Mouse (Mus musculus) kidney, embryonic 16.5 days (tissue): ENCODE data around the gene Slx4ip. TPM values are rescaled to one million over a fixed set of nuclear protein-coding genes. Genes with fewer than 3 reads are reported as not detected.

ENCODE experiments used
- ATAC-seq: fragments of 200-750 bp; cut with Nextera tagmentation; 2 replicates; pipeline ENCODE4 v1.8.0; 2017; ENCODE audit warnings: moderate TSS enrichment; ENCODE audit not compliant: low FRiP score, low TSS enrichment
- H3K27ac ChIP-seq: fragments of 300-500 bp; sonication (generic); 2 replicates; pipeline ENCODE4 v1.5.1; 2014; ENCODE audit warnings: low read length
- H3K27me3 ChIP-seq: fragments of 300-500 bp; sonication (generic); 2 replicates; pipeline ENCODE4 v1.6.1; 2014; ENCODE audit warnings: low read length, control low read depth, mixed read lengths; ENCODE audit not compliant: insufficient read depth
- H3K36me3 ChIP-seq: fragments of 300-500 bp; sonication (generic); 2 replicates; pipeline ENCODE4 v1.6.1; 2014; ENCODE audit warnings: low read length, control low read depth, mixed read lengths; ENCODE audit not compliant: insufficient read depth
- H3K4me1 ChIP-seq: fragments of 300-500 bp; sonication (generic); 2 replicates; pipeline ENCODE4 v1.6.1; 2014; ENCODE audit warnings: low read length, control low read depth, mixed read lengths; ENCODE audit not compliant: insufficient read depth
- H3K4me2 ChIP-seq: fragments of 300-500 bp; sonication (generic); replicated peaks from 2 replicates; pipeline ENCODE4 v1.6.1; 2014; ENCODE audit warnings: low read depth, low read length
- H3K4me3 ChIP-seq: fragments of 300-500 bp; sonication (generic); 2 replicates; pipeline ENCODE4 v1.5.1; 2014; ENCODE audit warnings: mild to moderate bottlenecking, low read length
- H3K9ac ChIP-seq: fragments of 300-500 bp; sonication (generic); replicated peaks from 2 replicates; pipeline ENCODE4 v1.6.1; 2014; ENCODE audit warnings: low read length
- H3K9me3 ChIP-seq: fragments of 300-500 bp; sonication (generic); 2 replicates; pipeline ENCODE4 v1.6.1; 2016; ENCODE audit warnings: low read length, control low read depth
- WGBS: fragments of 180-500 bp; shearing (Covaris S2); extraction: QIAGEN DNeasy Blood & Tissue Kit; methylation state at CpG from one replicate; pipeline ENCODE4 v1.1.7; 2014; 5-methylcytosine and 5-hydroxymethylcytosine counted together
- polyA plus RNA-seq: library from polyadenylated mRNA; unstranded; fragments of >200 nt; fragmentation: Nextera tagmentation; extraction: Ambion mirVana; gene quantifications from 2 replicates; pipeline ENCODE4 v1.2.1, GENCODE M21; 2015

The Slx4ip gene
- polyA plus RNA-seq, 1 experiment from 2014 or later = 6.5 TPM

DNA sequence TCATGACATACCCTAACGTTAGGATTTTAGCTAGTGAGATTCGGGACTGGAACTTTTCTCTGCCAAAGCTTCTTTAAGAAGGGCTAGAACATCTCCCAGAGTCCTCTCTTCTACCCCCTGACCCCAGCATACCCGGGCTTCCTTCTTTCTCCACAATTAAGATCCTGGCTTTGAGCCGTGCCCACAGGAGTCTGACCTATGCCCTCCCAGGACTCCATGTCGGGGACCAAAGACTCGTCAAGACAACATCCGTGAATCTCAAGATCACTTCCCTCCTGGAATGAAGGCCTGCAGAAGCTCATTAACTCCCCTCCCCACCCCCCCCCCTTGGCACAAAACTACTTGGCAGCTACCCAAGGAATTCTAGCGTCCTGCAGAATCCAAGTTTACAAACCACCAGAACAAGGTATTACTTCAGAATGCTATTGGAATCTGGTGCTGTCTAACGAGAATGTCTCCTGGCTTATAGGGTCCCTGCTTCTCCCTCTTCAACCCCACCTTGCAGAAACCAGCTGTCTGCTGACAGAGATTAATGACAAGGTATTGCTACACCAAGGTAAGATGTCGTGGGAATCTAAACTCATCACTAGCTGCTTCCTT is 188.8 kb downstream of the Slx4ip start:
- peaks cover 32% of the 10 kb centered on the region for H3K4me1 ChIP-seq
- 30% methylated on average over 10 of the region's 10 CpGs for WGBS
- ATAC-seq = 0 out of 2 replicates have a peak, but pooled peaks have one; percentile 5

DNA sequence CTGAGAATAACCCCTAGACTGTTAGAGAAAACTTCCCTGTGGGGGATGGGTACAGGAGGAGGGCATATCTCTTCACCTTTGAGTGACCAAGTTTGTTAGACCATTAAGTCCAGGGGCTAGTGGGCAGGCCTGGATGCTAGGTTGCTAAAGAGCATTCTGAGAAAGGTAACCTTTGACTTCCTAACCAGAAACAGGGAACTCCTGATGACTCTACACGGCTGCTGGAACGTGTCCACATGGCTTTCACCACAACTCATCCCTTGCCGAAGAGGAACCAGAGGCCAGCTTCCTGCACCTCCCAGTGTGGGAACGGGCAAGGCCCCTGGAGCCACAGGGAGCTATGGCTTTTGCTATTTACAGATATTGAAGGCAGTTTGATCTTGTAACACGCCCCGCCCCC is 189.4 kb downstream of the Slx4ip start:
- WGBS = 69% methylated on average over 6 of the region's 6 CpGs
- Histone ChIP-seq H3K9me3 (no peaks in the 10 kb centered on the region), H3K4me2 (no peak overlapping the region), H3K9ac (no peak overlapping the region), H3K4me3 (no peak overlapping the region), H3K36me3 (peaks cover 29% of the 10 kb centered on the region), H3K27me3 (no peaks in the 10 kb centered on the region), H3K4me1 (peaks cover 32% of the 10 kb centered on the region), H3K27ac (peak overlapping the region; percentile 13)
- peak; percentile 46; the same call in 1 of the 2 replicates for ATAC-seq

More for the DNA sequence above, 188.8 kb downstream of the Slx4ip start:
- Histone ChIP-seq H3K9ac (no peak overlapping the region), H3K27me3 (no peaks in the 10 kb centered on the region), H3K4me3 (no peak overlapping the region), H3K4me2 (no peak overlapping the region), H3K36me3 (peaks cover 22% of the 10 kb centered on the region), H3K9me3 (no peaks in the 10 kb centered on the region), H3K27ac (peak overlapping the region; percentile 40)

DNA sequence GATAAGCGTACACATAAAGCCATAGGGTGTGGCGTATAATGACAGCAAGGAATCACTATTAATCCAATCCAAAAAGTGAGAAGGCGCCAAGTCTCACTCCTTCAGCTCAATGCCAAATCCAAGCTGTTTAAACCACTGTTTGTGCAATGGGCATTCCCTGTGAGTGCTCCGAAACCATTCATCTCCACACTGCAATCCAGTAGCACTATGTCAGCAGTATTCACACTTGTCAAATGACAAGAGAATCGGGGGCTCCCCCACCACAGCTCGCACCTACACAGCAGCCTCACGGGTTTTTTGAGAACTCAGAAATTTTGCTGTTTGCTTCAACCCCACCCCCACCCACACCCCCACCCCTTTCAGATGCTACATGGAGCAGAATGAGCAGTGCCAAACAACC is 190.0 kb downstream of the Slx4ip start:
- Histone ChIP-seq H3K4me1 (peaks cover 32% of the 10 kb centered on the region), H3K9me3 (no peaks in the 10 kb centered on the region), H3K4me3 (no peak overlapping the region), H3K9ac (no peak overlapping the region), H3K4me2 (no peak overlapping the region), H3K36me3 (peaks cover 31% of the 10 kb centered on the region), H3K27me3 (no peaks in the 10 kb centered on the region), H3K27ac (0 out of 2 replicates have a peak overlapping the region, but pooled peaks have one; percentile 13)
- ATAC-seq = peak; percentile 17; the same call in 1 of the 2 replicates
- 85% methylated on average over 7 of the region's 7 CpGs for WGBS

DNA sequence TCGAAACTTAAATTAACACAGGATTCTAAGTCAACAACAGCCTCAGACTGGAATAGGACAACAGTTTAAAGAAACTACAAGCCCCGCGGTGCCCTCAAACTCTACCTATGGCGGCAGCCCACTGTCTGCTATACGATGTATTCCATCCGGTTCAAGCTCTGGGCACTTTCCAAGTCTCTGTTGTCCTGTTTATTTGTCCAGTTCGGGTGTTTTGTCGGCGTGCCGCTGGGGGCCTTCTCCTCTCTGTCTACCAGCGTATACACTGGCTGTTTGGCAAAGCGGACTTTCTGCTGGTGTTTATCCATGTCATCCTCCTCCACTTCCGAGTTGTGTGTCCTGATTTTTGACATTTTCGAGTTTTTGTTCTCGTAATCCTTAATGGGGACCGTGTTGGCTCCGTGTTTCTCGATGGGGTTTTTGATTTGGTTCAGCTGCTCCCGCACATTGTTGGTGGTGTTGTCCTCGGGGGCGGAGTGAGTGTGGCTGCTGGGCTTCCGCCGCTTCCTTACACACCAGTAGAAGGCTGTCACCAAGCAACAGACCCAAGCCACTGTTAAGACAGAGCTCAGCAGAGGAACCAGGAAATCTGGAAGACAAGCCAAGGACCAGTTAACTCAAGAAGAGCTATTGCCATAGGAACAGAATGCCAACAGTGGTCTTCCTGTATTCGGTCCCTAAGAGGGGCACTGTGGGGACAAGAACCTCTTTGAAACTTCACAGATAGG is 192.0 kb downstream of the Slx4ip start:
- peaks cover 45% of the 10 kb centered on the region for H3K36me3 ChIP-seq
- no peak overlapping the region for H3K27ac ChIP-seq
- H3K4me1 ChIP-seq = peaks cover 32% of the 10 kb centered on the region
- 80% methylated on average over 24 of the region's 24 CpGs for WGBS
- ATAC-seq = no peak
- H3K27me3 ChIP-seq = no peaks in the 10 kb centered on the region
- H3K9ac ChIP-seq = no peak overlapping the region
- no peaks in the 10 kb centered on the region for H3K9me3 ChIP-seq
- no peak overlapping the region for H3K4me2 ChIP-seq
- H3K4me3 ChIP-seq = no peak overlapping the region

DNA sequence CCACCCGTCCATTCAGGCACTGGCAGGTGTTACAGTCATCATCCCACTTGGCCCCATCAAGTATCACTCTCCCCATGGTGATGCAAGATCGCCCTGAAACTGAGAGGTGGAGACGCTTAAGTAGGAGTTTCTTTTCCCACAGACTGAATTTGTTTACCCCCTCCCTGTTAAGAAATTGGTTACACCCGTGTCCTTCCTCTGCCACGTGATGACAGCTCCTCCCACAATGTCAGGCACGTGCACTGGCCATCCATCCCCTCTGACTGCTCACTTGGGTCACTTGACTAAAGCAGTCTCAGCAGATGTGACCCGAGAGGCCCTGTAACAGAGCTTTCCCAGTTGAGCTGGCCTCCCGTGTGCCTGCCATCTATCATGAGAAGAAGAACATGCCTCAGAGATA is 194.2 kb downstream of the Slx4ip start:
- Histone ChIP-seq H3K4me3 (no peak overlapping the region), H3K4me2 (no peak overlapping the region), H3K9ac (no peak overlapping the region), H3K27ac (no peak overlapping the region), H3K27me3 (no peaks in the 10 kb centered on the region), H3K36me3 (peaks cover 67% of the 10 kb centered on the region), H3K4me1 (peaks cover 14% of the 10 kb centered on the region), H3K9me3 (no peaks in the 10 kb centered on the region)
- WGBS = 46% methylated on average over 8 of the region's 8 CpGs
- ATAC-seq = no peak

DNA sequence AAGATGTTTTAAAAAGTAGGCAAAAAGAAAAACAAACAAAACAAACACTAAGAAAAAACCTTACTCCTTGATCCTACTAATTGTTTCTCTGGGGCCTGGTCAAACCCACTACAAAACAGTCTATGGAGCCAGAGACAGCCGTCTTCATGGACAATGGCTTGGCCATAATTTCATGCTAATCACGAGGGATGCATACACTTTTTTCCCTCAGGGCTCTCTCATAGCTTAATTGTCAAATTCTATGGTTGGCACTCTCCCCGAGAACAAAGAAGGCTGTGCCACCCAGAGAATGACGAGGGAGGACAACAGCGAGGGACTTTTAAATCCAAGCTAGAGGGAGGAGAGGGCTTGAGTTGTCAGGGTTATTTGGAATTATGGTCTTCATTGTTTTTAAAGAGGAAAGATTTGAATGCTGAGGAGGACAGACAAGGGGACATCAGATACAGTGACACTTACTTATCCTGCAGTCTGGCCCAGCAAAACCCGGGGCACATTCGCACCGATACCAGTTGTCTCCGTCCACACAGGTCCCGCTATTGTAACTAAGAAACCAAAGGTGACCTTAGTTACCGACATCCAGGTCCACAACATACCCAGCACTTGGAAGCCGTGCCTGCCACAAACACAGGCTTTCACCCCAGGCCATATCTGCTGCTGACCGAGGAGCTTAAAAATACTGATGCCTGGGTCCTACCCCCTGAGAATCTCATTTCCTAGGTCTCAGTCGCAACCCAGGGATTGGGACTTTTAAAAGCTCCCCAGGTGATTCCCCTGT is 195.8 kb downstream of the Slx4ip start:
- Histone ChIP-seq H3K27me3 (no peaks in the 10 kb centered on the region), H3K4me2 (no peak overlapping the region), H3K9me3 (no peaks in the 10 kb centered on the region), H3K9ac (no peak overlapping the region), H3K4me1 (no peaks in the 10 kb centered on the region), H3K36me3 (peaks cover 80% of the 10 kb centered on the region), H3K4me3 (no peak overlapping the region), H3K27ac (no peak overlapping the region)
- ATAC-seq = no peak
- 91% methylated on average over 14 of the region's 14 CpGs for WGBS

DNA sequence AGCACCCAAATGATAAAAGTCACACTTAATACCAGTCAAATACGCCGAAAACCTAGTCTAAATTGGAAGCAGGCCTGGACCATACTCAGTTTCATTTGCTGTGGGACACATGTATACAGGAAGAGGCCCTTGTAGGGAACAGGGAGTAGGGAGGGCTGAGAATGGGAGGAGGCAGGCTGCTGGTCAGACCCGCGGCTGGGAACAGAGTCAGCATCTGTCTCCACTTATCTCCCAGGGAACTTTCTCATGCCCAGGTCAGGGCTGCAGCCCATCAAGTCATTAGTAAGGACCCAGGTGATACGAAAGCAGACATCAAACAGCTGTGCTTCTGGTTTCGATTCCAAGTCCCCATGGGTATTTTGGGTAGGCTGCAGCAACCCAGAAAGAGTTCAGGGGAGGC is 196.7 kb downstream of the Slx4ip start:
- ATAC-seq = no peak
- no peaks in the 10 kb centered on the region for H3K27me3 ChIP-seq
- peaks cover 78% of the 10 kb centered on the region for H3K36me3 ChIP-seq
- H3K27ac ChIP-seq = no peak overlapping the region
- H3K9ac ChIP-seq = no peak overlapping the region
- no peaks in the 10 kb centered on the region for H3K9me3 ChIP-seq
- 75% methylated on average over 6 of the region's 6 CpGs for WGBS
- no peak overlapping the region for H3K4me3 ChIP-seq
- no peak overlapping the region for H3K4me2 ChIP-seq
- peaks cover 2% of the 10 kb centered on the region; the same call in 1 of the 2 replicates for H3K4me1 ChIP-seq

DNA sequence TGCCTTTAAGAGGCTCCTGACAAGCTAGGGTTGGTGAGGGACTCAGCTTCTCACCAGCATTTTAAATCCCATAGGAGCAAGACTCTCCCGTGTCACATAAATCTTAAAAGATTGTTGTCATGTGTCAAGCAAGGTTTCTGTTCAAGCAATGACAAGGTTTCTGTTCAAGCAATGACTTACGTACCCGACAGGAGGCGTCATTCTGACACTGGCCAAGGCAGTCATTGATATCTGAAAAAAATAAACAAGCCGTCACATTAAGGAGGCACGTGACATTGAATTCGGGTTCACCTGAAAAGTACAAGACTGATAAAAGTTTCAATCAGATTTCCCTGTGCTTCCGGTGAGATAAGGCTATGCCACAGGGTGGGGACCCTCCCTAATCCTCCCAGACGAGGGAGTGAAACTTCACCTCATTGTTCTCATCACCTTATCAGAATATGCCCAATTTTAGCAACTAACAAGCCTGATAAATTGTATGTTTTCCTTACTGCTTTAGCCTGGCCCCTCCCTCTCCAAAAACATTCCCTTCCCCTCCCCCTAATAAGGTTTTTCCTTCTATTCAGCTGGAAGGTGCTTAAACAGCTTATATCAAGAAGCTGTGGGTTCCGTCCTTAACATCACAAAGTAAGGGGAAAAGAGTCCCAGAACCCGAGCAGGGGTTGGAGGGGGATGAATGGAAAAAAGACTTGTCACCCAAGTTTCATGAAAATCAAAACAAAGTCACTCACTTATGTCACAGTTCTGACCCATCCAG is 200.9 kb downstream of the Slx4ip start:
- no peak overlapping the region for H3K4me2 ChIP-seq
- H3K36me3 ChIP-seq = peaks cover 74% of the 10 kb centered on the region
- no peak overlapping the region for H3K4me3 ChIP-seq
- H3K27me3 ChIP-seq = no peaks in the 10 kb centered on the region
- H3K9ac ChIP-seq = no peak overlapping the region
- no peaks in the 10 kb centered on the region for H3K9me3 ChIP-seq
- 71% methylated on average over 11 of the region's 11 CpGs for WGBS
- H3K4me1 ChIP-seq = peaks cover 13% of the 10 kb centered on the region
- H3K27ac ChIP-seq = no peak overlapping the region
- ATAC-seq = no peak

DNA sequence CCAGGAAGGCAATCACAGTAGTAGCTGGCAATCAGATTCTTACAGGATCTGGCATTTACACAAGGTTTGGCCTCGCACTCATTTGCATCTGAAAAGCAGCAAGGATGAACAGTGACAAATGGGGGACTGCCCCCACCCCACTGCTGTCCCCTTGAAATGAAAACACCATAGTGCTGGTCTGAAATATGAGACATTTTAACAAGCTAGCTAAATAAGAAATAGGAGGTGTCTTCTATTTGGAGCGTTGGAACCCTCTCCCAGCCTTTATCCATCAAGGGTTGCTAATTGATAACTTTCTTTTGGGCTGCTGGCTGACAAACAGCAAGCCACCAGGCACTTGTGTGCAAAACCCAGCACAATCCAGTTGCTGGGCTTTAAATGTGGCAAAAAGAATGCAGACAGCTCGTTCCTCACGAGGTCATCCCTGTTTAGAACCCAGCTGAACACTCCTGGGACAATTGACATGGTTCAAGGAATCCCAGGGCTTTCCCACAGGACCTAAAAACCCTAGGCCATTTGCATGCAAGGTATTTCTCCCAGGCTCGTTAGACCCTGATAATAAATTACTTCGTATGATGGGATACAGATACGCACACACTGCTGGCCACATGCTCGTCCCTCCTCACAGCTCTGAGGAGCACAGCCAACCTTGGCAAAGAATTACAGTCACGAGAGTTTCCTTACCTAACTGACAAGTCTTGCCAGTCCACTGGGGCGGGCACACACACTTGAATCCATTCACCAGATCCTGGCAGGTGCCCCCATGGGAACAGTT is 201.7 kb downstream of the Slx4ip start:
- H3K4me1 ChIP-seq = peaks cover 21% of the 10 kb centered on the region
- peaks cover 66% of the 10 kb centered on the region for H3K36me3 ChIP-seq
- no peaks in the 10 kb centered on the region for H3K9me3 ChIP-seq
- no peak overlapping the region for H3K4me3 ChIP-seq
- no peaks in the 10 kb centered on the region for H3K27me3 ChIP-seq
- ATAC-seq = no peak
- 35% methylated on average over 10 of the region's 10 CpGs for WGBS
- H3K4me2 ChIP-seq = no peak overlapping the region
- H3K27ac ChIP-seq = no peak overlapping the region
- H3K9ac ChIP-seq = no peak overlapping the region
